Mouse (Mus musculus) brown adipose tissue, adult 24 weeks (tissue): ENCODE data around the gene Jpt1. TPM values are rescaled to one million over a fixed set of nuclear protein-coding genes. Genes with fewer than 3 reads are reported as not detected.
A peak's percentile ranks its signal among the peaks of the same experiment; 100 is the strongest.
"Not testable (repeated sequence)": the region's sequence is repeated elsewhere in the genome, so short reads cannot be mapped to it uniquely, and the experiment has no call there.

Experiments used
- H3K27ac ChIP-seq: fragments of 200-500 bp; replicated peaks from 2 replicates; pipeline ENCODE4 v1.5.1; 2012; ENCODE audit warnings: low read depth, mild to moderate bottlenecking, low read length
- H3K4me1 ChIP-seq: fragments of 200-500 bp; 2 replicates; pipeline ENCODE4 v1.6.1; 2012; ENCODE audit warnings: low read length, mixed read lengths; ENCODE audit not compliant: control insufficient read depth, insufficient read depth, insufficient read length
- H3K4me3 ChIP-seq: fragments of 200-500 bp; 2 replicates; pipeline ENCODE4 v1.5.1; 2012; ENCODE audit warnings: low read depth, mild to moderate bottlenecking, low read length, moderate library complexity; ENCODE audit not compliant: insufficient read depth
- polyA plus RNA-seq: library from polyadenylated mRNA; stranded (reverse); fragments of >200 nt; gene quantifications from 2 replicates; pipeline ENCODE4 v1.2.4, GENCODE M21; 2012; ENCODE audit not compliant: missing spikeins, insufficient read depth, insufficient read length

Jpt1 gene
- polyA plus RNA-seq, 1 experiment: 21.2 TPM

DNA sequence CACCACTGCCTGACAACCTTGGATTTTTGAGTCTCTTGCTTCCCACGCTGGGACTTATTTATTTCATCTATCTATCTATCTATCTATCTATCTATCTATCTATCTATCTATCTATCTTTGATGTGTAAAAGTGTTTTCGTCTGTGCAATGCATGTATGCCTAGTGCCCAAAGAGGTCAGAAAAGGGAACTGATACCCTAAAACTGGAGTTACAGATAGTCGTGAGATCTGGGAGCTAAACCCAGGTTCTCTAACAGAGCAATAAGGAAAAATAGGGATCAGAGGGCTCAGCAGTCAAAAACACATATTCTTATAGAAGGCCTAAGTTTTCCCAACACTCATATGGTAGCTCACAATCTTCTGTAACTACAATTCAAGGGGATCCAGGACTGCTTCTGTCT, 5.4 kb upstream of the Jpt1 start:
- Histone ChIP-seq H3K27ac (no peak overlapping the region), H3K4me1 (no peaks in the 10 kb centered on the region), H3K4me3 (no peak overlapping the region)

DNA sequence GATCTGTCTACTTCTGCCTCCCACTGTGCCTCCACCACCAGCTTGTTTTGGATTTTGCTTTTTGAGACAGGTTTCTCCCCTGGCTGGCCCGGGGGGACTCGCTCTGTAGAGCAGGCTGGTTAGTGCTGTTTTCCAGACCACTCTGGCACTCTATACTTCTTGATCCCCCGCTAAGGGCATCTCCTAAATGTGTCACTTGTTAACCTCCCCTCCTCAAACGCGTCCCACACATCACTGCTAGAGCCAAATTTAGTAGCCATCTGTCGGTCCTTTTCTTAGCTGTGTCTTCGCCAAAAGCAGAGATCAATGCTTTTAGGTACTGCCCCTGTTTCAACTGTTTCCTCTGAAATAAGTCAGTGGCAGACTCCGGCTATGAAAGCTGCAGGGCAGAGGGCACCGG, 4.5 kb upstream of the Jpt1 start:
- no peak overlapping the region for H3K4me3 ChIP-seq
- H3K27ac ChIP-seq: no peak overlapping the region
- H3K4me1 ChIP-seq: no peaks in the 10 kb centered on the region

DNA sequence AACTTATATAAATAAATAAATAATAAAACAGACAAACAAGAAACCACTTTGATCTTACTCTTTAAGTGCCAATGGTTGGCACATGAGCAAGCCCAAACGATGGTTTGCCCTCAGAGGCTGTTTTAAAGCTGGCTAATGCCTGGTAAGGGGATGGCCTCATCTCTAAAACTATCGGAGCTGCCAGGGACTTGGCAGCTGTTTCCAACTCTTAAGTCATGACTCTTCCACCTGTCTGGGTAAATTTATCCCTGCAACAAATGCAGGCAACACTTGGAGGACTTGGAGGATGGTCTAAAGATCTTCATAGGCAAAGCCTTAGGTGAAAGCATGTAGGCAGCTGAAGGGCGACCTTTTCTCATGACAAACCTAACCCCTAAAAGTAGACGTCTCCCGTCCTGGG, 2.8 kb upstream of the Jpt1 start:
- no peak overlapping the region for H3K27ac ChIP-seq
- H3K4me3 ChIP-seq: no peak overlapping the region
- peaks cover 9% of the 10 kb centered on the region for H3K4me1 ChIP-seq

DNA sequence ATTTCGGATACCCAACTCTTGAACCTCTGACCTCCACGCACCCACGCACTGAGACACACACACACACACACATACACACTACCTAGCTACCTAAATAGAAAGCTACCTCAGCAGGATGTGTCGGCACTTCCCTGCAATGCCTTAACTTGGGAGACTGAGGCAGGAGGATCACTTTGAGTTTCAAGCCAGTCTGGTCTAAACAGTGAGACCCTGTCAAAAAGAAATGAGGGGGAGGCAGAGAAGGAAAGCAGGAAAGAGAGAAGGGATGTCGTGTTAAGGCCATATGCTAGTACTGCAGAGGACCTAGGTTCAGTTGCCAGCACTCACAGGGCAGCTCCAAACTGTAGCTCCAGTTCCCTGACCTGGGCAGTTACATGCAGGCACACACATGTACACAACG, 834 bp upstream of the Jpt1 start:
- Histone ChIP-seq H3K4me1 (peaks cover 12% of the 10 kb centered on the region), H3K4me3 (no peak overlapping the region), H3K27ac (no peak overlapping the region)

DNA sequence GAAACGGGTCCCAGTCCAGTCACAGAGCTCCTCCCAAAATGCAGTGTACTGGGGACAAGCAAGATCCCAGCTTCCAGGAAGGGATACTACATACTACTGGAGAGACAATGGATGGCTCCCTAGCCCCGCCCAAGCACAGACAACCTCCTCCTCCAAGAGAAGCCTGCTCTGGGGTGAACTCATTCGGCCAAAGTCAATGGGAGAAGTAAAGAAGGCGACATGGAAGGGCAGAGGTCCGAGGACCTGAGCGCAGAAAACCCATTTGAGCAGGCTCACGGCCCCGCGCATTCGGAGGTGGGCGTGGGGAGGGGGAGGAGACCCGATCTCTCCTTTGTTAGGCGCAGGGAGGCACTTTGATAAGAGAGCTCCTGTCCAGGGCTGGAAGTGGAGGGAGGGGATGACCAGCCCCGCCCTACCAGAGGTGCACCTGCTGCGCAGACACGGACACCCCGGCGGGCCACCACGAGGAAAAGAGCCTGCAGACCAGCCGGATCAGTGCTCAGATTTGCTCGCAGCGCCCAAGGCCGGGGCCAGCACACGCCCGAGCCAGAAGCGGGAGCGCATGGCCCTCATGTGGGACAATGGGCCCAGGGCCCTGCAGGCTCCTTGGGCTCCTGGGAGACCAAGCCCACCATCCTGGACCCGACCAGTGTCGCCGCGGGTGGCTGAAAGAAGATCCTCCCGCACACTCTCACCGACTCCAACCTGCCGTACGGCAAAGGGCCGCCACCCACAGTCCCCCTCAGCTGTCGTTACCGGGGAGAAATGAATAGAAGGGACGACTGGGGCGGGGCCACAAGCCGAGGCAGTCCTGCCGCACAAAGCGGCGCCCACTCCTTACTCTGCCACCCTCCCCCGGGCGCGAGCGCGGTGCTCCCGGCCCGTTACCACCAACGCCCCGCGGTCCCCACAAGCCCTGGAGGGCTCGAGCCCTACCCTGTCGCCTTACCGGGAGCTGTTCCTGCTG, 633 bp downstream of the Jpt1 start:
- Histone ChIP-seq H3K4me3 (peak overlapping the region; percentile 92), H3K4me1 (peaks cover 16% of the 10 kb centered on the region), H3K27ac (peak overlapping the region; percentile 66)

DNA sequence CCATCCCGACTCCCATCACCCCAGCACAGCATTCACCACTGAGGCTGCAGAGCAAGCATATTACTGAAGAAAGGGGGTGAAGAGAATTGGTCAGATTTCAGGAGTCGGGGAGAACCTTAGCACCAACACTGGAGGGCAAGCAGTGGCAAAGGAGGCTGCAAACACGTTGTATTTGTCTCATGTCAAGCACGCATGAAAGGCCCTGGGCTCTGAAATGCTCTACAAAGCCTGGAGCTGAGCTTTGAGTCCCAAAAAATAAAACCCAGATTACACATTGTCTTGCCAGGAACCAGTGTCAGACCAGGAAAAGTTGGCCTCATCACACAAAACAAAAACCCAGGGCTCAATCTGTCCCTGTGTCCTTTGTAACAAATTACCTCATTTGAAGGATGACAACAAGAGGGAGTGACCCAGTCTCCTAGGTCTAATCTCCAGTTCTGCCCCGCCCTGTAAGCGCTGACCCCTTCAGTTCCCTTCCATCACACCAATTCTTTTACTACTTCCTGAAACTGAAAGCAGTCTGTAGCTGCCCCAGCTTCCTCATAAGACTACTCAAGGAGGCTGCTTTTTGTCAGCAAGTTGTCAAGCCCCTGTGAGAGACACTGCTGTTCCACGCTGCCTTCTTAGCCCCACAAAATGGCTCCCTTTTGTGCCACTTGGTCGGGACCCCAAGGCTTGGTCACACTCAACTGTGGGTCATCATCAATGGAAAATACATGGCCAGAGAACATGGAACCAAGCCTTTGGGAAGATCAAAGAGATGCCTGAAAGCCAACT, 1.6 kb downstream of the Jpt1 start:
- H3K4me1 ChIP-seq: peaks cover 16% of the 10 kb centered on the region
- H3K27ac ChIP-seq: peak overlapping the region; percentile 59

DNA sequence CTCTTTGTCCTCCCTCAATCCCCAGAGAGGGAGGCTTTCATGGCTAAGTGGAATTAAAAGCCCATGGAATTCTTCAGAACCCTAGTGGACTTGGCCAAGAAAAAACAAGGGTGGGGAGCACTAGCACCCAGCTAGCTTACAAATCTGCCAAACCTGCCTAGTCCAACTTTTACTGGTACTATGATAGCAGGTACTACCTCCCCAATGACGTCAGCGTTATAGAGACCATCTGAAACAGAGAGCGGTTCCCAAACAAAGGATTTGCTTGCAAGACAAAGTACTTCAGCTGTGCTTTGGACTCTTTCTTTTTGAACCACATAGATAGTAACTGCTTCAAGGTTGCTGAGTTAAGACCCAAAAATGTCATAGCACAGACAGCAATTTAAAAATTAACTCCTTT, 2.2 kb downstream of the Jpt1 start:
- peak overlapping the region; percentile 92 for H3K4me3 ChIP-seq
- H3K27ac ChIP-seq: no peak overlapping the region
- H3K4me1 ChIP-seq: peaks cover 16% of the 10 kb centered on the region

More for the DNA sequence above, 1.6 kb downstream of the Jpt1 start:
- H3K4me3 ChIP-seq: peak overlapping the region; percentile 92

DNA sequence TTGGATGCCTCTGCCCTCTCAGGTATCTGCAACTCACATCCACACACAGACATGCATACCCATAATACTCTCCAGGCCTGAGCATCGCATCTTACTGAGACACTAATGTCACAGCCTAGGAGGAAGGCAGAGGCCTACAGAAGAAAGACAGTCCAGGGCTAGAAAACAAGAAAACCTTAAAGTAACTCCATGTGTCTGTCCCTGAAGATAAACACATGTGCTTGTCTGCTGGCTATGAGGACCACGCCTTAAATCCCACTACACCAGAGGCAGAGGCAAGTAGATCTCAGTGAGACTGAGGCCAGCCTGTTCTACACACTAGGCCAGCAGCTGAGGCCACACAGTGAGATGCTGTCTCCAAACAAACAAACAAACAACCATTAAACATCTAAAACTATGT, 3.1 kb downstream of the Jpt1 start:
- H3K4me3 ChIP-seq: no peak overlapping the region
- H3K4me1 ChIP-seq: peaks cover 16% of the 10 kb centered on the region
- H3K27ac ChIP-seq: no peak overlapping the region

DNA sequence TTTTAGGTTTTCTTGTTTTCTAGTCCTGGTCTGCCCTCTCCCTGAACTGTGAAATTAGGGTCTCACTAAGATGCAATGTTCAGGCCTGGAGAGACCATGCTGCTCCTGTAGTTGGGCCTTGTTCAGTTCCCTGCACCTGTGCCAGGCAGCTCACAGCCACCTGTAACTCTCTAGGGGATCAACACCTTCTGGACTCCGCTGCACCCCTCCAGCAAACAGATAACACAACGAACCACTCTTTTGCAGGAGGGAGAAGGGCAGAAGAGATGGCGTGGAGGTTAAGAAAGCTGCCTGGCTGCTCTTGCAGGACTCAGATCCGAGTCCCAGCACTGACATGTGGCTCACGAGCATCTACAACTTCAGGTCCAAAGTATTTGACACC, 3.7 kb downstream of the Jpt1 start:
- no peak overlapping the region for H3K27ac ChIP-seq
- H3K4me3 ChIP-seq: no peak overlapping the region
- H3K4me1 ChIP-seq: peaks cover 16% of the 10 kb centered on the region

DNA sequence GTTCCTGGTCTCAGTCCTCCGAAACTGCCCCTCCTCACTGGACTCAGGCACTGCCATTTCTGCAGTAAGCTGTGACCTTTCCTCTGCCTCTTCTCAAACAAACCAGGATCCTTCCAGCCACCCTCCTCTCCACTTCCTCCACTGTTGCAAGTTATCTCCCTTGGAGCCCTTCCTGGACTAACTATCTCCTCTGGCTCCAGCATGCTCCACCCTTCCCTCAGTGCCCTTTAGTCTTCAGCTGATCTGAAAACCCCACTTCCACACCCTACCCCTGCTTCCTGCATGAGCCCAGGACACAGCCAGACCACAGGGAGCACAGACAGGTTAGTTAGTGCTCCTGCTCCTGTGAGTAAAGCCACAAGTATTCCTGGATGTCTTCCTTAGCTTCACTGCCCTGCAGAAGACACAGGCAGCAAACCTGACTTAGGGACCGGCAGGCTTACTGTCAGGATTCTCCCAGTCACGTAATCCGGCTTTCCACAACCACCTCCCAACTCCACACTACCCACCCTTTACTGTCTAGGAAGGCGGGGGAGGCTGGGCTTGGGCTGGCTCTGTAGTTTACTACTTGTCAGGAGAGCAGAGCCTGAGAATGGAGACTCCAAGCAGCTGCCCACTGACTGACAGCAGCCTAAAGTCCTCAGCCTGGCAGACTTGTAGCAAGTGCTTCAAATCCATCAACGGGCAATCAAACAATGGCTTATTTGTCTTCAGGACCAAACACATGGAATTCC, 4.2 kb downstream of the Jpt1 start:
- H3K4me1 ChIP-seq: peaks cover 16% of the 10 kb centered on the region
- no peak overlapping the region for H3K4me3 ChIP-seq
- no peak overlapping the region; the same call in 1 of the 2 replicates for H3K27ac ChIP-seq

DNA sequence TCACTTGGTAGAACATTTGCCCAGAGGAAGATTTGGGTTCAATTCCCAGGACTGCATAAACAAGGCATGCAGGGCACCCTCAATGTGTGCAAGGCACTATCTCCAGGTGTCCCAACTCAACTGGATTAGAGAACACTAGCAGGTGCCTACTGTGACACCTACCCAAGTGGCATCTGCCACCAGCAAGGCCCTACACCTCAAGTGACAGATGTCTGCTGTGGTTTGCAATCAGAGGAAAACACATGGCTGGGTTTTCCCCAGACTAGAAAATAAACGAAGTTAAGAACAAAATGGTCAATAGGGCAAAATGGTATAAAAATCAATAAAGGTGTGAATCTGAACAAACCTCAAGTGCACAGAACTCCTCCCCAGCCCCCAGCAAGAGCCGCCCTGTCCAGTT, 6.1 kb downstream of the Jpt1 start:
- Histone ChIP-seq H3K4me3 (no peak overlapping the region), H3K4me1 (peaks cover 15% of the 10 kb centered on the region), H3K27ac (no peak overlapping the region)

DNA sequence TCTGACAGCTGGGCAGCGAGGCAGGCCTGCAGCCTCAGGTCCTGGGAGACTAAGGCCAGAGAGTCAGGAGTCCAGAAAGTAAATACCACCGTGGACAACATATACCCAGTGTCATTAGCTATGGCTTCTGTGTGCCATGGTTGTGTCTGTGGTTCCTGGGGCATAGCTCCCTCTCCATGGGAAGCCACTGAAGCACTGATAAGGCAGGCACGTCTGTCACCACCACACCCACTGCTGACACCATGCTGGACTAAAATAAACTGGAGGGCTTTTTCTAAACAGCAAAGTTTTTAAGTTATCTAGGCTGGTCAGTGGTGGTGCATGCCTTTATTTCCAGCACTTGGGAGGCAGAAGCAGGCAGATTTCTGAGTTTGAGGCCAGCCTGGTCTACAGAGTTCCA, 7.6 kb downstream of the Jpt1 start:
- Histone ChIP-seq H3K4me1 (peaks cover 6% of the 10 kb centered on the region), H3K27ac (no peak overlapping the region), H3K4me3 (no peak overlapping the region)

DNA sequence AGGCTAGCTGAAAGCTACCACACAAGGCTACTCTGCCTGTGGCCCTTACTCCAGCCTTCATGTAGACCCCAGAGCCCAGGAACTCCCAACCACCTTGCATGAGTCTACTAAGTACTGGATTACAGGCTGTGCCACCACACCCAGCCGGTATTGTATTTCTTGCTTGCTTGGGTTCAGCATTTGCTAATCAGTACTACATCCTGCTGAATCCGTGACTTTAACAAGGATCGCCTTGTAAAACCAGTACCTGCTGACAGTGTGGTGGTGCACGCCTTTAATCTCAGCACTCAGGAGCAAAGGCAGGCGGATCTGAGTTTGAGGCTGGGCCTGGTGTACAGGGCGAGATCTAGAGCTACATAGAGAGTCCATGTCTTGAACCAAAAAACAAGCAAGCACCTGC, 11.6 kb downstream of the Jpt1 start:
- H3K27ac ChIP-seq: no peak overlapping the region
- no peaks in the 10 kb centered on the region for H3K4me1 ChIP-seq
- H3K4me3 ChIP-seq: no peak overlapping the region

DNA sequence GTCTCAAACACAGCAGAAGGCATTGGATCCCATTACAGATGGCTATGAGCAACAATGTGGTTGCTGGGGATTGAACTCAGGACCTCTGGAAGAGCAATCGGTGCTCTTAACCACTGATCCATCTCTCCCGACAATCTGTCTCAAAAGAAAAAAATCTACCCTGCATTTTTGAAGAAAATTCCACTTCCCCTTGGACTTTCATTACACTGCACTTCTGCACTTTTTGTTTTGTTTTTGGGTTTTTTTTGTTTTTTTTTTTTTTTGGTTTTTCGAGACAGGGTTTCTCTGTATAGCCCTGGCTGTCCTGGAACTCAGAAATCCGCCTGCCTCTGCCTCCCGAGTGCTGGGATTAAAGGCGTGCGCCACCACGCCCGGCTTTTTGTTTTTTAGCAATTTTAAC, 17.6 kb downstream of the Jpt1 start:
- not testable (repeated sequence) for H3K4me3 ChIP-seq, H3K27ac ChIP-seq, H3K4me1 ChIP-seq

DNA sequence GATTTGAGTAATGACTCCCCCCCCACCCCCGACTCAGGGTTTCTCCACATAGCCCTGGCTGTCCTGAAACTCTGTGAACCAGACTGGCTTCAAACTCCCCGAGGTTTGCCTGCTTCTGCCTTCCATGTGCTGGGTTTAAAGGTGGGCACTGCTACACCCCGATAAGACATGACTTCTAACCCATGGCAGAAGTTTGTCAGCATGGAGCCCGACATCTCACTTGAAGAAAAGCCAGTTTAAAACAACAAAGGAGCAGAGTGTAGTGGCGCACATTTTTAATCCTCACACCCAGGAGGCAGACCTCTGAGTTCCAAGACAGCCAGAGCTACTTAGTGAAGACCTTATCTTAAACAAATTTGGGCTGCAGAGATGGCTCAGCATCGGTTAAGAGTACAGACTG, 21.8 kb downstream of the Jpt1 start:
- peak overlapping the region; percentile 86 for H3K4me3 ChIP-seq
- H3K27ac ChIP-seq: no peak overlapping the region
- H3K4me1 ChIP-seq: peaks cover 7% of the 10 kb centered on the region; the same call in 1 of the 2 replicates
